Mouse (Mus musculus) olfactory bulb, adult 2 months (tissue): ENCODE results near the gene Wnt3a. TPM values are rescaled to one million over a fixed set of nuclear protein-coding genes. Genes with fewer than 3 reads are reported as not detected.

Source experiments
- H3K27ac ChIP-seq: fragments of 200-500 bp; 2 replicates; pipeline ENCODE4 v1.5.1; 2012; ENCODE audit warnings: low read depth, low read length; ENCODE audit not compliant: insufficient read depth
- H3K4me1 ChIP-seq: fragments of 200-500 bp; 2 replicates; pipeline ENCODE4 v1.6.1; 2012; ENCODE audit warnings: low read length; ENCODE audit not compliant: control insufficient read depth, insufficient read depth
- H3K4me3 ChIP-seq: fragments of 200-500 bp; 2 replicates; pipeline ENCODE4 v1.5.1; 2012; ENCODE audit warnings: mild to moderate bottlenecking, low read depth, low read length, moderate library complexity; ENCODE audit not compliant: insufficient read depth
- CTCF ChIP-seq: fragments of 200-500 bp; IDR thresholded peaks from 2 replicates; pipeline ENCODE4 v1.5.1; 2012; ENCODE audit warnings: low read depth, mild to moderate bottlenecking, low read length, moderate library complexity; ENCODE audit not compliant: insufficient read depth
- POLR2A ChIP-seq: fragments of 200-500 bp; IDR thresholded peaks from 2 replicates; pipeline ENCODE4 v1.6.1; 2012; ENCODE audit warnings: mild to moderate bottlenecking, low read depth, low read length, moderate library complexity; ENCODE audit not compliant: insufficient read depth
- WGBS: fragments of 180-500 bp; shearing (Covaris S2); methylation state at CpG from one replicate; pipeline ENCODE4 v1.1.7; 2018; 5-methylcytosine and 5-hydroxymethylcytosine counted together
- polyA plus RNA-seq: library from polyadenylated mRNA; stranded (reverse); fragments of >200 nt; gene quantifications from 2 replicates; pipeline ENCODE4 v1.2.4, GENCODE M21; 2012; ENCODE audit warnings: low replicate concordance; ENCODE audit not compliant: missing spikeins, insufficient read depth, insufficient read length

Gene Wnt3a
- polyA plus RNA-seq, 1 experiment, result not detected

GRCm38 (mm10) chr11:59309976-59310375 lies 19.4 kb upstream of the Wnt3a start:
- 42% methylated on average over 8 of the region's 8 CpGs for WGBS
- Histone ChIP-seq H3K4me3 (no peak overlapping the region), H3K4me1 (peaks cover 45% of the 10 kb centered on the region), H3K27ac (no peak overlapping the region)
- no peak for TF ChIP-seq POLR2A
- no peak for TF ChIP-seq CTCF

- TF ChIP-seq CTCF, result no peak
- TF ChIP-seq POLR2A, result no peak
- H3K27ac ChIP-seq, result no peak overlapping the region
- 50% methylated on average over 12 of the region's 12 CpGs for WGBS
- no peak overlapping the region for H3K4me3 ChIP-seq
- peaks cover 44% of the 10 kb centered on the region for H3K4me1 ChIP-seq
Measured at GRCm38 (mm10) chr11:59309106-59309805, 18.7 kb upstream of the Wnt3a start.

- no peak overlapping the region for H3K4me3 ChIP-seq
- no peak overlapping the region for H3K27ac ChIP-seq
- 58% methylated on average over 6 of the region's 6 CpGs for WGBS
- peaks cover 38% of the 10 kb centered on the region for H3K4me1 ChIP-seq
- TF ChIP-seq POLR2A (no peak), CTCF (no peak)
Measured at GRCm38 (mm10) chr11:59308625-59309024, 18.1 kb upstream of the Wnt3a start.

- WGBS, result 29% methylated on average over 12 of the region's 12 CpGs
- Histone ChIP-seq H3K27ac (no peak overlapping the region), H3K4me3 (no peak overlapping the region), H3K4me1 (peaks cover 35% of the 10 kb centered on the region)
- TF ChIP-seq POLR2A (no peak), CTCF (no peak)
Measured at GRCm38 (mm10) chr11:59308164-59308542, 17.6 kb upstream of the Wnt3a start.

- 2% methylated on average over 45 of the region's 45 CpGs for WGBS
- H3K4me1 ChIP-seq, result peaks cover 39% of the 10 kb centered on the region
- TF ChIP-seq CTCF, result peak; percentile 79
- TF ChIP-seq POLR2A, result no peak
Measured at GRCm38 (mm10) chr11:59307422-59308163, 17.0 kb upstream of the Wnt3a start.

GRCm38 (mm10) chr11:59306461-59307421 lies 16.2 kb upstream of the Wnt3a start, which contains the start of gene Wnt9a:
Gene Wnt9a, plus strand, starts transcription at chr11:59306928.
- H3K27ac ChIP-seq, result no peak within 1 kb of the TSS
- TF ChIP-seq POLR2A (no peak), CTCF (no peak)
- peaks cover 39% of the 10 kb centered on the region for H3K4me1 ChIP-seq
- whole genome bisulfite sequencing, result 5% methylated on average over 128 of the region's 128 CpGs
- peak within 1 kb of the TSS; percentile 53 for H3K4me3 ChIP-seq

More at GRCm38 (mm10) chr11:59307422-59308163, 17.0 kb upstream of the Wnt3a start:
- Histone ChIP-seq H3K27ac (no peak overlapping the region), H3K4me3 (peak overlapping the region; percentile 53)

- no peak for TF ChIP-seq CTCF
- no peak for TF ChIP-seq POLR2A
- H3K27ac ChIP-seq, result no peak overlapping the region
- 0 out of 2 replicates have a peak overlapping the region, but pooled peaks have one; percentile 53 for H3K4me3 ChIP-seq
- 6% methylated on average over 10 of the region's 10 CpGs for WGBS
- H3K4me1 ChIP-seq, result peaks cover 39% of the 10 kb centered on the region
Measured at GRCm38 (mm10) chr11:59305821-59306215, 15.3 kb upstream of the Wnt3a start.

GRCm38 (mm10) chr11:59305008-59305820 lies 14.7 kb upstream of the Wnt3a start:
- Histone ChIP-seq H3K4me1 (peaks cover 39% of the 10 kb centered on the region), H3K27ac (no peak overlapping the region), H3K4me3 (no peak overlapping the region)
- no peak for TF ChIP-seq CTCF
- no peak for TF ChIP-seq POLR2A
- WGBS, result 55% methylated on average over 22 of the region's 22 CpGs
